Mouse (Mus musculus) heart, adult 2 months (tissue): ENCODE data around the gene Msi2. TPM values are rescaled to one million over a fixed set of nuclear protein-coding genes. Genes with fewer than 3 reads are reported as not detected.

Experiments used
- DNase-seq, 2 experiments: peaks; one replicate each; pipeline ENCODE4 v3.0.0; 2021
- H3K27ac ChIP-seq: fragments of 200-600 bp; 2 replicates; pipeline ENCODE4 v1.8.1; 2022
- H3K27me3 ChIP-seq: fragments of 200-500 bp; 2 replicates; pipeline ENCODE4 v1.6.1; 2012; ENCODE audit warnings: mild to moderate bottlenecking, low read length, inconsistent platforms, mixed read lengths; ENCODE audit not compliant: control insufficient read depth, insufficient read depth
- H3K36me3 ChIP-seq: fragments of 200-500 bp; 2 replicates; pipeline ENCODE4 v1.6.1; 2012; ENCODE audit warnings: low read length, inconsistent platforms; ENCODE audit not compliant: control insufficient read depth, insufficient read depth
- H3K4me1 ChIP-seq: fragments of 200-500 bp; 2 replicates; pipeline ENCODE4 v1.6.1; 2011; ENCODE audit warnings: low read length; ENCODE audit not compliant: control insufficient read depth, insufficient read depth
- H3K4me3 ChIP-seq: fragments of 200-600 bp; 2 replicates; pipeline ENCODE4 v1.8.1; 2022
- H3K79me2 ChIP-seq: fragments of 200-500 bp; replicated peaks from 2 replicates; pipeline ENCODE4 v1.6.1; 2012; ENCODE audit warnings: mild to moderate bottlenecking, inconsistent platforms, low read length, moderate library complexity, mixed read lengths; ENCODE audit not compliant: control insufficient read depth, insufficient read depth
- H3K9ac ChIP-seq: fragments of 200-500 bp; 2 replicates; pipeline ENCODE4 v1.6.1; 2012; ENCODE audit warnings: low read depth, mild to moderate bottlenecking, control low read depth, inconsistent platforms, low read length, mixed read lengths
- CTCF ChIP-seq: fragments of 200-600 bp; IDR thresholded peaks from 2 replicates; pipeline ENCODE4 v1.8.1; 2022; ENCODE audit warnings: antibody characterized with exemption, mild to moderate bottlenecking, moderate library complexity
- EP300 ChIP-seq: fragments of 200-500 bp; IDR thresholded peaks from 2 replicates; pipeline ENCODE4 v1.6.1; 2011; ENCODE audit warnings: low read depth, low read length, control low read depth; ENCODE audit not compliant: insufficient read depth
- POLR2A ChIP-seq: fragments of 200-500 bp; IDR thresholded peaks from 2 replicates; pipeline ENCODE4 v1.6.1; 2011; ENCODE audit warnings: mild to moderate bottlenecking, low read depth, low read length, control low read depth; ENCODE audit not compliant: insufficient read depth
- WGBS: fragments of 180-500 bp; shearing (Covaris S2); methylation state at CpG from one replicate; pipeline ENCODE4 v1.1.7; 2018; 5-methylcytosine and 5-hydroxymethylcytosine counted together
- intact Hi-C: fragments of 180-260 bp; cut with DNase I; formaldehyde crosslinking; loops from one replicate; pipeline ENCODE4 v1.15.1; 2025
- polyA plus RNA-seq: library from polyadenylated mRNA; depleted of rRNA; stranded (reverse); fragments of >200 nt; gene quantifications from 2 replicates; pipeline ENCODE4 v1.2.3, GENCODE M21; 2012
- total RNA-seq, 2 experiments: library from RNA; stranded (reverse); gene quantifications; 2 replicates each; pipeline ENCODE4 v1.2.3; 2021

Gene Msi2
- total and polyA plus RNA-seq, 3 experiments = 42.5 to 208 (median 176) TPM

- WGBS = 34% methylated on average over 17 of the region's 17 CpGs
- peak; percentile 59 to 63 for DNase-seq
- no peak for TF ChIP-seq POLR2A
- TF ChIP-seq EP300 = no peak
- TF ChIP-seq CTCF = no peak
- peak overlapping the region; percentile 82 for H3K27ac ChIP-seq
- H3K27me3 ChIP-seq = no peaks in the 10 kb centered on the region
- H3K79me2 ChIP-seq = no peaks in the 10 kb centered on the region
- peaks cover 10% of the 10 kb centered on the region for H3K4me1 ChIP-seq
- H3K36me3 ChIP-seq = 0 out of 2 replicates have a peak, but pooled peaks cover 2% of the 10 kb centered on the region
- H3K4me3 ChIP-seq = peak overlapping the region; percentile 31
- intact Hi-C loops = loop anchor here (1.0 to 2.0 kb wide), 2 partner anchors 15 to 43 kb away; no protein-coding TSS in a partner anchor
- peak overlapping the region; percentile 35 for H3K9ac ChIP-seq
Measured at GRCm38 (mm10) chr11:88599332-88600130, 118.8 kb downstream of the Msi2 start.

DNA sequence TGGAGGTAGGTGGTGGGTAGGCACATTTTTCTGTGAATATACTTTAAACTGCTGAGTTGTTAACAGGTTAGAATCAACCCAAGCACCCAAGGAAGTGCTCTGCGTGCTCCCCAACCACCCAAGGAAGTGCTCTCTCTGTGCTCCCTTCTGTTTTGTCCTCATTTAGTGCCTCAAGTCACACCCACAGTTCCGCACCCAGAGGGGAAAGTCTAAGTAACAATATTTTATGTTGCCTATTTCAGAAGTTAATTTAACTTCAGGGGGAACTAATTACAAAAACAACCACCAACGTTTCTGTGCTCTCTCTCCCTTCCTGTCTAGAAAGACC lies 119.5 kb downstream of the Msi2 start:
- peak in 1 of 2 experiments; percentile 35 for DNase-seq
- TF ChIP-seq POLR2A = no peak
- no peak for TF ChIP-seq CTCF
- no peak for TF ChIP-seq EP300
- intact Hi-C loops = loop anchor here (1.0 to 2.0 kb wide), 2 partner anchors 16 to 43 kb away; no protein-coding TSS in a partner anchor
- no peaks in the 10 kb centered on the region for H3K79me2 ChIP-seq
- H3K4me3 ChIP-seq = peak overlapping the region; percentile 31; the same call in 1 of the 2 replicates
- H3K9ac ChIP-seq = no peak overlapping the region
- no peaks in the 10 kb centered on the region for H3K27me3 ChIP-seq
- 0 out of 2 replicates have a peak, but pooled peaks cover 2% of the 10 kb centered on the region for H3K36me3 ChIP-seq
- peaks cover 11% of the 10 kb centered on the region for H3K4me1 ChIP-seq
- peak overlapping the region; percentile 82 for H3K27ac ChIP-seq
- 31% methylated on average over 3 of the region's 3 CpGs for WGBS

GRCm38 (mm10) chr11:88598150-88598847 lies 120.0 kb downstream of the Msi2 start:
- Histone ChIP-seq H3K9ac (no peak overlapping the region; the same call in 1 of the 2 replicates), H3K27me3 (no peaks in the 10 kb centered on the region), H3K36me3 (0 out of 2 replicates have a peak, but pooled peaks cover 2% of the 10 kb centered on the region), H3K27ac (peak overlapping the region; percentile 82), H3K79me2 (no peaks in the 10 kb centered on the region), H3K4me3 (no peak overlapping the region; the same call in 1 of the 2 replicates), H3K4me1 (peaks cover 11% of the 10 kb centered on the region)
- intact Hi-C loops = loop anchor here (2.0 kb wide), 1 partner anchor 17 kb away; no protein-coding TSS in a partner anchor
- DNase-seq = no peak
- TF ChIP-seq EP300 (no peak), POLR2A (no peak), CTCF (no peak)
- WGBS = 57% methylated on average over 11 of the region's 11 CpGs

DNA sequence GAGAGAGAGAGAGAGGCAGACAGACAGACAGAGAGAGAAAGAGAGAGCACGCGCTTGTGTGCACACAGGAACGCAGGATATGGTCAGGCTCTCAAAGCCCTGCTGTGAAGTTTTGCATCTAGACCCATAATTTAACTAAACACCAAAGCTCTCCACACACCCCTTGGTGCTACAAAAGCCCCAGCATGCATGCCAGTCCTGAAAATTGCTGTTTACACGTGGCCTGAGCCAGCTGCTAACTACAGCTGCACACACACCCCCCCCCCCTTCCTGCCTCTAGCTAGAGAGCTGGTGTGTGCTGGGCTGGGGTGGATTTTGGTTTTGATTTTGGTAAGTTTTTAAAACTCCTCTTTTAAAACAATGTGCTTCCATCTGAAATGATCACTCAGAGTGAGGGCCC lies 122.7 kb downstream of the Msi2 start:
- H3K27ac ChIP-seq = no peak overlapping the region
- H3K9ac ChIP-seq = no peak overlapping the region
- intact Hi-C loops = no loop called here
- H3K36me3 ChIP-seq = 0 out of 2 replicates have a peak, but pooled peaks cover 2% of the 10 kb centered on the region
- H3K4me1 ChIP-seq = peaks cover 11% of the 10 kb centered on the region
- WGBS = 62% methylated on average over 4 of the region's 4 CpGs
- DNase-seq = peak in 1 of 2 experiments; percentile 11
- TF ChIP-seq EP300 = no peak
- no peak for TF ChIP-seq POLR2A
- TF ChIP-seq CTCF = no peak
- H3K4me3 ChIP-seq = no peak overlapping the region
- H3K27me3 ChIP-seq = no peaks in the 10 kb centered on the region
- H3K79me2 ChIP-seq = no peaks in the 10 kb centered on the region

GRCm38 (mm10) chr11:88594804-88595611 lies 123.3 kb downstream of the Msi2 start:
- peak in 1 of 2 experiments; percentile 14 for DNase-seq
- Histone ChIP-seq H3K9ac (no peak overlapping the region), H3K36me3 (0 out of 2 replicates have a peak, but pooled peaks cover 2% of the 10 kb centered on the region), H3K4me1 (peaks cover 11% of the 10 kb centered on the region), H3K27me3 (no peaks in the 10 kb centered on the region), H3K27ac (no peak overlapping the region), H3K79me2 (no peaks in the 10 kb centered on the region), H3K4me3 (no peak overlapping the region)
- WGBS = 61% methylated on average over 13 of the region's 13 CpGs
- TF ChIP-seq POLR2A (no peak), EP300 (no peak), CTCF (no peak)
- intact Hi-C loops = no loop called here
